Mouse (Mus musculus) heart, adult 2 months (tissue): ENCODE measurements at regions not wholly inside any gene's neighbourhood (a gene's known extent, or its start where the extent isn't known, plus 50 kb on each side); places are given as distances from the start of the nearest gene placed in this dataset.

Experiments used
- CTCF ChIP-seq: fragments of 200-600 bp; IDR thresholded peaks from 2 replicates; pipeline ENCODE4 v1.8.1; 2022; ENCODE audit warnings: antibody characterized with exemption, mild to moderate bottlenecking, moderate library complexity
- EP300 ChIP-seq: fragments of 200-500 bp; IDR thresholded peaks from 2 replicates; pipeline ENCODE4 v1.6.1; 2011; ENCODE audit warnings: low read depth, low read length, control low read depth; ENCODE audit not compliant: insufficient read depth
- POLR2A ChIP-seq: fragments of 200-500 bp; IDR thresholded peaks from 2 replicates; pipeline ENCODE4 v1.6.1; 2011; ENCODE audit warnings: mild to moderate bottlenecking, low read depth, low read length, control low read depth; ENCODE audit not compliant: insufficient read depth

GRCm38 (mm10) chr2:167842473-167842872 lies 89.4 kb upstream of the Ptpn1 start:
- TF ChIP-seq CTCF, result no peak
- no peak for TF ChIP-seq POLR2A
- TF ChIP-seq EP300, result no peak
